Mouse (Mus musculus) left cerebral cortex, adult 2 months (tissue): ENCODE measurements around the gene Prkce. TPM values are rescaled to one million over a fixed set of nuclear protein-coding genes. Genes with fewer than 3 reads are reported as not detected.

ENCODE experiments used
- DNase-seq, 2 experiments: peaks; one replicate each; pipeline ENCODE4 v3.0.0; 2021 to 2022; ENCODE audit warnings: low spot score in 2 of 2, mixed read lengths in 1 of 2; ENCODE audit errors: extremely low spot score in 1 of 2
- H3K27ac ChIP-seq: fragments of 200-600 bp; 2 replicates; pipeline ENCODE4 v1.8.1; 2022
- H3K4me3 ChIP-seq: fragments of 200-600 bp; 2 replicates; pipeline ENCODE4 v1.8.1; 2022
- CTCF ChIP-seq: fragments of 200-600 bp; IDR thresholded peaks from 2 replicates; pipeline ENCODE4 v1.8.1; 2022; ENCODE audit warnings: antibody characterized with exemption, mild to moderate bottlenecking, moderate library complexity
- intact Hi-C: fragments of 180-260 bp; cut with DNase I; formaldehyde crosslinking; loops from one replicate; pipeline ENCODE4 v1.15.1; 2025
- total RNA-seq, 2 experiments: library from RNA; stranded (reverse); gene quantifications; 2 replicates each; pipeline ENCODE4 v1.2.3; 2021

Prkce gene
- total RNA-seq, 2 experiments from 2014 or later: 277 to 284 TPM

GRCm38 (mm10) chr17:86336652-86337073, 169.1 kb downstream of the Prkce start:
- TF ChIP-seq CTCF: no peak
- intact Hi-C loops: no loop called here
- Histone ChIP-seq H3K27ac (no peak overlapping the region), H3K4me3 (no peak overlapping the region)
- no peak for DNase-seq

- TF ChIP-seq CTCF: no peak
- Histone ChIP-seq H3K27ac (no peak overlapping the region), H3K4me3 (no peak overlapping the region)
- intact Hi-C loops: no loop called here
- no peak for DNase-seq
Measured at GRCm38 (mm10) chr17:86337076-86337475, 169.5 kb downstream of the Prkce start.

- intact Hi-C loops: no loop called here
- no peak for DNase-seq
- H3K4me3 ChIP-seq: no peak overlapping the region
- no peak for TF ChIP-seq CTCF
- no peak overlapping the region for H3K27ac ChIP-seq
Measured at GRCm38 (mm10) chr17:86338328-86338727, 170.7 kb downstream of the Prkce start.

GRCm38 (mm10) chr17:86344032-86344431, 176.4 kb downstream of the Prkce start:
- H3K4me3 ChIP-seq: no peak overlapping the region
- H3K27ac ChIP-seq: peak overlapping the region; percentile 9; the same call in 1 of the 2 replicates
- no peak for TF ChIP-seq CTCF
- intact Hi-C loops: loop anchor here (2.0 kb wide), 2 partner anchors 23 to 101 kb away; no protein-coding TSS in a partner anchor
- DNase-seq: no peak

- H3K4me3 ChIP-seq: no peak overlapping the region
- peak overlapping the region; percentile 68 for H3K27ac ChIP-seq
- TF ChIP-seq CTCF: no peak
- intact Hi-C loops: loop anchor here (1.0 to 5.0 kb wide), 6 partner anchors 25 to 178 kb away; partner anchors contain the start of gene Prkce
- DNase-seq: peak; percentile 85
Measured at GRCm38 (mm10) chr17:86345234-86346005, 177.8 kb downstream of the Prkce start.

- H3K27ac ChIP-seq: peak overlapping the region; percentile 29; the same call in 1 of the 2 replicates
- DNase-seq: no peak
- TF ChIP-seq CTCF: no peak
- intact Hi-C loops: no loop called here
- H3K4me3 ChIP-seq: no peak overlapping the region
Measured at GRCm38 (mm10) chr17:86350236-86350635, 182.7 kb downstream of the Prkce start.

- intact Hi-C loops: no loop called here
- peak overlapping the region; percentile 29; the same call in 1 of the 2 replicates for H3K27ac ChIP-seq
- H3K4me3 ChIP-seq: no peak overlapping the region
- no peak for TF ChIP-seq CTCF
- no peak for DNase-seq
Measured at GRCm38 (mm10) chr17:86350791-86351261, 183.2 kb downstream of the Prkce start.

- Histone ChIP-seq H3K27ac (no peak overlapping the region), H3K4me3 (no peak overlapping the region)
- no peak for TF ChIP-seq CTCF
- intact Hi-C loops: no loop called here
- DNase-seq: no peak
Measured at GRCm38 (mm10) chr17:86351282-86351681, 183.7 kb downstream of the Prkce start.

GRCm38 (mm10) chr17:86352247-86353037, 184.9 kb downstream of the Prkce start:
- no peak overlapping the region for H3K4me3 ChIP-seq
- no peak overlapping the region for H3K27ac ChIP-seq
- no peak for TF ChIP-seq CTCF
- DNase-seq: no peak
- intact Hi-C loops: no loop called here

GRCm38 (mm10) chr17:86353679-86354078, 186.1 kb downstream of the Prkce start:
- no peak for TF ChIP-seq CTCF
- Histone ChIP-seq H3K4me3 (no peak overlapping the region), H3K27ac (no peak overlapping the region)
- no peak for DNase-seq
- intact Hi-C loops: no loop called here

- intact Hi-C loops: no loop called here
- Histone ChIP-seq H3K4me3 (no peak overlapping the region), H3K27ac (no peak overlapping the region)
- no peak for DNase-seq
- TF ChIP-seq CTCF: no peak
Measured at GRCm38 (mm10) chr17:86354101-86354500, 186.5 kb downstream of the Prkce start.

- DNase-seq: no peak
- no peak for TF ChIP-seq CTCF
- intact Hi-C loops: no loop called here
- H3K4me3 ChIP-seq: no peak overlapping the region
- no peak overlapping the region for H3K27ac ChIP-seq
Measured at GRCm38 (mm10) chr17:86354896-86355295, 187.3 kb downstream of the Prkce start.
